Mouse (Mus musculus): Measurements from ENCODE around the gene Tvp23a. TPM values are rescaled to one million over a fixed set of nuclear protein-coding genes. Genes with fewer than 3 reads are reported as not detected.

Gene Tvp23a
- polyA plus RNA-seq, 1 experiment from 2014 or later: 44.3 TPM

- no peak overlapping the region for H3K4me3 ChIP-seq (replicated peaks; ENCODE audit: low read length)
- no peak overlapping the region for H3K4me2 ChIP-seq (replicated peaks)
- ATAC-seq (ENCODE audit: low FRiP score) (no peak), DNase-seq (ENCODE audit: low spot score) (no peak)
- H3K27me3 ChIP-seq (ENCODE audit: control insufficient read depth, insufficient read depth, low read length): no peaks in the 10 kb centered on the region
- H3K36me3 ChIP-seq (replicated peaks; ENCODE audit: control insufficient read depth, insufficient read depth): no peaks in the 10 kb centered on the region
- WGBS: 89% methylated on average over 2 of the region's 2 CpGs
- no peaks in the 10 kb centered on the region for H3K9me3 ChIP-seq (ENCODE audit: control insufficient read depth, low read length)
- no peak overlapping the region for H3K9ac ChIP-seq
- H3K4me1 ChIP-seq (replicated peaks; ENCODE audit: control insufficient read depth, insufficient read depth, low read length): no peaks in the 10 kb centered on the region
- H3K27ac ChIP-seq: no peak overlapping the region
Observed at GRCm38 (mm10) chr16:10461178-10461577, 14.0 kb upstream of the Tvp23a start.

DNA sequence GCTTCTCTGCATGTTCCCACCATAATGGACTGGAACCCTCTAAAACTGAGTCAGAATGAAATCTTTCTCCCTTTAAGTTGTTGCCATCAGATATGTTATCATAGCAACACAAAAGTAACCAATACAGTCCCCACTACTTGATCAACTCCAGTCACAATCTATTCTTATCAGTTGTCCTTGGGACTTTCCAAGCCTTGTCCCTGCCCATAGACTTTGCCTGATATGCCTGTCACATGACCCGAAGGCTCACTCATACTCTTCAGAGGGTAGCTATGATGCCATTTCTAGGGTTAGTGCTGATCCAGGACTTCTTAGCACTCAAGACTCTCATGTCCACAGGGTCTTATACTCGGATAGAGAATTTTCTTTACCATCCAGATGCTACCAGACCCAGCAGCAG is 13.0 kb upstream of the Tvp23a start:
- H3K27ac ChIP-seq: no peak overlapping the region
- 80% methylated on average over 2 of the region's 2 CpGs for whole genome bisulfite sequencing
- H3K4me3 ChIP-seq (replicated peaks; ENCODE audit: low read length): no peak overlapping the region
- no peak for ATAC-seq (ENCODE audit: low FRiP score)
- H3K9me3 ChIP-seq (ENCODE audit: control insufficient read depth, low read length): no peaks in the 10 kb centered on the region
- no peaks in the 10 kb centered on the region for H3K4me1 ChIP-seq (replicated peaks; ENCODE audit: control insufficient read depth, insufficient read depth, low read length)
- H3K9ac ChIP-seq: no peak overlapping the region
- H3K36me3 ChIP-seq (replicated peaks; ENCODE audit: control insufficient read depth, insufficient read depth): no peaks in the 10 kb centered on the region
- DNase-seq (ENCODE audit: low spot score): no peak
- H3K4me2 ChIP-seq (replicated peaks): no peak overlapping the region
- H3K27me3 ChIP-seq (ENCODE audit: control insufficient read depth, insufficient read depth, low read length): no peaks in the 10 kb centered on the region

- no peak overlapping the region for H3K9ac ChIP-seq
- H3K36me3 ChIP-seq (replicated peaks; ENCODE audit: control insufficient read depth, insufficient read depth): no peaks in the 10 kb centered on the region
- no peak overlapping the region for H3K4me3 ChIP-seq (replicated peaks; ENCODE audit: low read length)
- DNase-seq (ENCODE audit: low spot score) (no peak), ATAC-seq (ENCODE audit: low FRiP score) (no peak)
- H3K4me2 ChIP-seq (replicated peaks): no peak overlapping the region
- 44% methylated on average over 3 of the region's 3 CpGs for WGBS
- H3K27me3 ChIP-seq (ENCODE audit: control insufficient read depth, insufficient read depth, low read length): no peaks in the 10 kb centered on the region
- H3K4me1 ChIP-seq (replicated peaks; ENCODE audit: control insufficient read depth, insufficient read depth, low read length): no peaks in the 10 kb centered on the region
- no peaks in the 10 kb centered on the region for H3K9me3 ChIP-seq (ENCODE audit: control insufficient read depth, low read length)
- H3K27ac ChIP-seq: no peak overlapping the region
Observed at GRCm38 (mm10) chr16:10454583-10454974, 7.4 kb upstream of the Tvp23a start.

- no peak for ATAC-seq (ENCODE audit: low FRiP score)
- Histone ChIP-seq H3K27me3 (ENCODE audit: control insufficient read depth, insufficient read depth, low read length) (no peaks in the 10 kb centered on the region), H3K27ac (no peak overlapping the region), H3K4me3 (replicated peaks; ENCODE audit: low read length) (no peak overlapping the region), H3K4me2 (replicated peaks) (no peak overlapping the region), H3K9me3 (ENCODE audit: control insufficient read depth, low read length) (no peaks in the 10 kb centered on the region), H3K36me3 (replicated peaks; ENCODE audit: control insufficient read depth, insufficient read depth) (no peaks in the 10 kb centered on the region), H3K9ac (no peak overlapping the region), H3K4me1 (replicated peaks; ENCODE audit: control insufficient read depth, insufficient read depth, low read length) (no peaks in the 10 kb centered on the region)
- DNase-seq (ENCODE audit: low spot score): no peak
- 79% methylated on average over 6 of the region's 6 CpGs for WGBS
Observed at GRCm38 (mm10) chr16:10453872-10454582, 6.9 kb upstream of the Tvp23a start.

- Histone ChIP-seq H3K4me2 (replicated peaks) (no peak overlapping the region), H3K9ac (no peak overlapping the region), H3K27ac (no peak overlapping the region), H3K9me3 (ENCODE audit: control insufficient read depth, low read length) (no peaks in the 10 kb centered on the region), H3K36me3 (replicated peaks; ENCODE audit: control insufficient read depth, insufficient read depth) (no peaks in the 10 kb centered on the region), H3K4me1 (replicated peaks; ENCODE audit: control insufficient read depth, insufficient read depth, low read length) (peaks cover 5% of the 10 kb centered on the region; the same call in 1 of the 2 replicates), H3K4me3 (replicated peaks; ENCODE audit: low read length) (no peak overlapping the region), H3K27me3 (ENCODE audit: control insufficient read depth, insufficient read depth, low read length) (no peaks in the 10 kb centered on the region)
- ATAC-seq (ENCODE audit: low FRiP score) (peak; percentile 85; the same call in 1 of the 2 replicates), DNase-seq (ENCODE audit: low spot score) (peak; percentile 74)
- WGBS: 64% methylated on average over 8 of the region's 8 CpGs
Observed at GRCm38 (mm10) chr16:10452445-10452896, 5.3 kb upstream of the Tvp23a start.

DNA sequence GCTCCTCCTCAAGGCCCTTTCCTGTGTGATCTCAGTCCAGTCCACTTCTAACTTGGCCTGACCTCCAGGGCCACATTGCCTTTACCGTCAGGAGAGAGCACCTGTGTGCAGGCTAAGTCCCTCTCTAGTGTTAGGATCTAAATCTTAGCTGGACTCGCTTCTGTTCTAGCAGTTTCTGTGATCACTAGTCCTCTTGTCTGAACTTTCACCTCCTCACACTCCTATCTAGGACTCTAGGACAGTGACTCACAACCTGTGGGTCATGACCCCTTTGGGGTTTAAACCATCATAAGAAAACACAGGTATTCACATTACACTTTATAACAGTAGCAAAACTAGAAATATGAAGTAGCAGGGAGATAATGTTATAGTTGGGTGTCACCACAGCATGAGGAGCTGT is 4.7 kb upstream of the Tvp23a start:
- WGBS: 84% methylated on average over 2 of the region's 2 CpGs
- ATAC-seq (ENCODE audit: low FRiP score): no peak
- Histone ChIP-seq H3K9ac (no peak overlapping the region), H3K9me3 (ENCODE audit: control insufficient read depth, low read length) (no peaks in the 10 kb centered on the region), H3K4me2 (replicated peaks) (no peak overlapping the region), H3K27ac (no peak overlapping the region), H3K4me3 (replicated peaks; ENCODE audit: low read length) (no peak overlapping the region), H3K27me3 (ENCODE audit: control insufficient read depth, insufficient read depth, low read length) (no peaks in the 10 kb centered on the region), H3K36me3 (replicated peaks; ENCODE audit: control insufficient read depth, insufficient read depth) (no peaks in the 10 kb centered on the region), H3K4me1 (replicated peaks; ENCODE audit: control insufficient read depth, insufficient read depth, low read length) (peaks cover 6% of the 10 kb centered on the region; the same call in 1 of the 2 replicates)
- no peak for DNase-seq (ENCODE audit: low spot score)

- 87% methylated on average over 9 of the region's 9 CpGs for WGBS
- ATAC-seq (ENCODE audit: low FRiP score): no peak
- no peak overlapping the region for H3K4me3 ChIP-seq (replicated peaks; ENCODE audit: low read length)
Observed at GRCm38 (mm10) chr16:10448931-10449330, 1.8 kb upstream of the Tvp23a start.

DNA sequence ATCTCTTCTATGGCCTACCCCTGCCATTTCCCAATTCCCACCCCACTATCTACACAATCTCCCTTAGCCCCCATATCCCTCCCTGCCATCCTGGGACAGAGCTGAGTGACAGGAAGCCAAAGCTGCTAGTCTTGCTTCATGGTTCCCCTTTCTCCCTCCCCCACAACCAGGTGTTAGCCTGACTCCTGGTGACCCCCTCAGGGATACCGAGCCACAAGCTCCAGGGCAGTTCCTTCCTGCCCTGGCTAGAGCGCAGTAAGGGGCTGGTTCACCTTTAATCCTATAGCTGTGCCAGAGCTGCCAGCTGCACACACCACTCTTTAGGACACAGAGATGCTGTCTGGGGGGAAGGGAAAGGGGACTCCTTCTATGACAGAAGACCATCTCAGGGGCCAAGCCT is 619 bp upstream of the Tvp23a start:
- Histone ChIP-seq H3K27ac (peak overlapping the region; percentile 75; the same call in 1 of the 2 replicates), H3K27me3 (ENCODE audit: control insufficient read depth, insufficient read depth, low read length) (no peaks in the 10 kb centered on the region), H3K4me1 (replicated peaks; ENCODE audit: control insufficient read depth, insufficient read depth, low read length) (peaks cover 28% of the 10 kb centered on the region), H3K36me3 (replicated peaks; ENCODE audit: control insufficient read depth, insufficient read depth) (no peaks in the 10 kb centered on the region), H3K9ac (peak overlapping the region; percentile 72), H3K9me3 (ENCODE audit: control insufficient read depth, low read length) (no peaks in the 10 kb centered on the region), H3K4me2 (replicated peaks) (peak overlapping the region; percentile 61), H3K4me3 (replicated peaks; ENCODE audit: low read length) (peak overlapping the region; percentile 52)
- WGBS: 77% methylated on average over 2 of the region's 2 CpGs
- no peak for ATAC-seq (ENCODE audit: low FRiP score)
- DNase-seq (ENCODE audit: low spot score): no peak

More at GRCm38 (mm10) chr16:10448931-10449330, 1.8 kb upstream of the Tvp23a start:
- H3K36me3 ChIP-seq (replicated peaks; ENCODE audit: control insufficient read depth, insufficient read depth): no peaks in the 10 kb centered on the region
- H3K27me3 ChIP-seq (ENCODE audit: control insufficient read depth, insufficient read depth, low read length): no peaks in the 10 kb centered on the region
- H3K4me2 ChIP-seq (replicated peaks): no peak overlapping the region
- no peak overlapping the region for H3K9ac ChIP-seq
- no peak overlapping the region for H3K27ac ChIP-seq
- no peaks in the 10 kb centered on the region for H3K9me3 ChIP-seq (ENCODE audit: control insufficient read depth, low read length)
- DNase-seq (ENCODE audit: low spot score): no peak
- H3K4me1 ChIP-seq (replicated peaks; ENCODE audit: control insufficient read depth, insufficient read depth, low read length): peaks cover 18% of the 10 kb centered on the region

DNA sequence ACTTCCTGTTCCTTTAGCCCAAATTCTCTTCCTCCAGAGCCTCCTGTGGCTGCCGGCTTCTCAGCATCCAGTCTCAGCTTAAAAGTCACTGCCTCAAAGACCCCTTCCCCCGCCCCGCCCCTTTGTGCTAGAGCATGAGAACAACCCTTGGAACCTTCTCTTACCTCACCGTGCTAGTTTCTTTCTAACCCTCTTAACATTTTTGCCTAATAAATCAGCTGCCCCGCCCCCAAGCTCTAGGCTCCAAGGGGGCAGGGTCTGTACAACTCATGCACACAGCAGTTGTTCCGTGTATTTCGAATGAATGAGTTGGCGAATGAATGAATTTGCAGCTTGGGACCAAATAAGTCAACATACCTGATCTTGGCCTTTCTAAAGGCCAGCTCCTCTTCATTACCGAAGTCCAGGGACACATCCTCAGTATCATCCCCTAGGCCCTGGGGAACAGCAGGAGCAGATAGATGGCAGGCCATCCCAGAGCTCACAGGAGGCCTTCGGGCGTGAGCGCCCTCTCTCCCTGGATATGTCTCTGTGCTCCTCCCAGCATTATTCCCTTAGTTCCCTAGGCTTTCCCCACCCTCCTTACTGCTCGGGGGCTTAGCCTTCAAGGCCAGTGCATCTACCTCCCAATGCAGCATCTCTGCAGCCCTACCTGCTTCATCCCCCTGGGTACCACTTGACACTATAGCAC is 444 bp downstream of the Tvp23a start:
- H3K9me3 ChIP-seq (ENCODE audit: control insufficient read depth, low read length): no peaks in the 10 kb centered on the region
- peaks cover 32% of the 10 kb centered on the region for H3K4me1 ChIP-seq (replicated peaks; ENCODE audit: control insufficient read depth, insufficient read depth, low read length)
- H3K4me3 ChIP-seq (replicated peaks; ENCODE audit: low read length): peak overlapping the region; percentile 52
- no peaks in the 10 kb centered on the region for H3K36me3 ChIP-seq (replicated peaks; ENCODE audit: control insufficient read depth, insufficient read depth)
- peak; percentile 81; the same call in 1 of the 2 replicates for ATAC-seq (ENCODE audit: low FRiP score)
- WGBS: 18% methylated on average over 13 of the region's 13 CpGs
- DNase-seq (ENCODE audit: low spot score): no peak
- peak overlapping the region; percentile 72 for H3K9ac ChIP-seq
- peak overlapping the region; percentile 61 for H3K4me2 ChIP-seq (replicated peaks)
- H3K27ac ChIP-seq: peak overlapping the region; percentile 75
- H3K27me3 ChIP-seq (ENCODE audit: control insufficient read depth, insufficient read depth, low read length): no peaks in the 10 kb centered on the region

Data from hindbrain, embryonic 14.5 days (tissue).